Mouse (Mus musculus) monocyte, adult 5-6 weeks (primary cell): ENCODE measurements around the gene Irf5. TPM values are rescaled to one million over a fixed set of nuclear protein-coding genes. Genes with fewer than 3 reads are reported as not detected.
"Not testable (repeated sequence)": the region's sequence is repeated elsewhere in the genome, so short reads cannot be mapped to it uniquely, and the experiment has no call there.

Source experiments
- ATAC-seq: fragments of 153-309, 156-312 bp; replicated peaks from 2 replicates; pipeline ENCODE4 v1.8.0; 2017; ENCODE audit warnings: mild to moderate bottlenecking; ENCODE audit not compliant: low TSS enrichment, insufficient number of reproducible peaks, severe bottlenecking, poor library complexity, low FRiP score
- total RNA-seq: library from RNA; stranded (forward); fragments of 200-1000, 200-491, 200-594 nt; gene quantifications from 3 replicates; pipeline ENCODE4 v1.2.3, GENCODE M21; 2017

Irf5 gene
- total RNA-seq, 1 experiment from 2014 or later: 261 TPM

- not testable (repeated sequence) for ATAC-seq
Measured at GRCm38 (mm10) chr6:29576388-29576787, 50.0 kb downstream of the Irf5 start.

- no peak for ATAC-seq
Measured at GRCm38 (mm10) chr6:29580770-29581169, 54.3 kb downstream of the Irf5 start.

GRCm38 (mm10) chr6:29581202-29581601 lies 54.8 kb downstream of the Irf5 start:
- ATAC-seq: no peak

Other genes with a start within 250 kb of the Irf5 start
- 1.9 TPM in 1 of 3 replicates, not detected in the others for gene Fam71f2, start 247.0 kb upstream of the Irf5 start, total RNA-seq
- not detected in 3 replicates for gene Fam71f1, start 207.5 kb upstream of the Irf5 start, total RNA-seq
- gene Calu, start 178.6 kb upstream of the Irf5 start, total RNA-seq: 134 to 144 TPM (median 142 TPM) in 3 replicates
- gene Opn1sw, start 138.2 kb upstream of the Irf5 start, total RNA-seq: not detected in 3 replicates
- 0.49 to 0.96 TPM (median 0.67 TPM) in 3 replicates for gene Ccdc136, start 130.3 kb upstream of the Irf5 start, total RNA-seq
- gene Flnc, start 93.4 kb upstream of the Irf5 start, total RNA-seq: not detected in 3 replicates
- gene Atp6v1f, start 58.9 kb upstream of the Irf5 start, total RNA-seq: 216 to 361 TPM (median 337 TPM) in 3 replicates
- gene Atp6v1fnb, start 55.2 kb upstream of the Irf5 start, total RNA-seq: 0.78 TPM in 1 of 3 replicates, not detected in the others
- not detected in 3 replicates for gene Kcp, start 18.7 kb upstream of the Irf5 start, total RNA-seq
- 62.4 to 105 TPM (median 76.9 TPM) in 3 replicates for gene Tnpo3, start 83.3 kb downstream of the Irf5 start, total RNA-seq
- 0.29 to 1.6 TPM (median 0.29 TPM) in 3 replicates for gene Tspan33, start 167.6 kb downstream of the Irf5 start, total RNA-seq
- gene Smo, start 208.9 kb downstream of the Irf5 start, total RNA-seq: not detected in 3 replicates
- gene Ahcyl2, start 241.4 kb downstream of the Irf5 start, total RNA-seq: 43.7 to 58.4 TPM (median 52.8 TPM) in 3 replicates